ENCODE assay signal across 8 mouse cellular contexts in genomic region chr14:55618486-55619195, GRCm38 (mm10). TPM values are rescaled to one million over a fixed set of nuclear protein-coding genes. Genes with fewer than 3 reads are reported as not detected.
DNase-seq lines count a peak whose midpoint lies in the region; ATAC-seq and TF ChIP-seq lines count a peak whose summit lies in the region.

No protein-coding gene starts in this region.

- H3K27ac ChIP-seq in cerebellum, adult 2 months (ENCODE audit: insufficient read depth, low read length) = peak overlapping the region; percentile 53
- no peak overlapping the region for H3K27ac ChIP-seq in limb, embryonic 15.5 days
- no peak overlapping the region for H3K27ac ChIP-seq in stomach, embryonic 14.5 days (ENCODE audit: low read length)

- H3K9ac ChIP-seq in limb, embryonic 15.5 days = no peak overlapping the region
- H3K9ac ChIP-seq in stomach, embryonic 14.5 days (replicated peaks; ENCODE audit: low read depth, low read length) = 0 out of 2 replicates have a peak overlapping the region, but pooled peaks have one; percentile 18

- peaks cover 4% of the 10 kb centered on the region; the same call in 1 of the 2 replicates for H3K4me1 ChIP-seq in cerebellum, adult 2 months (ENCODE audit: control insufficient read depth, insufficient read depth, low read length)
- peaks cover 6% of the 10 kb centered on the region; the same call in 1 of the 2 replicates for H3K4me1 ChIP-seq in limb, embryonic 15.5 days
- no peaks in the 10 kb centered on the region for H3K4me1 ChIP-seq in stomach, embryonic 14.5 days (ENCODE audit: control insufficient read depth, insufficient read depth, low read length)

- 24% methylated on average over 22 of the region's 22 CpGs for WGBS in cerebellum, adult 2 months
- WGBS in limb, embryonic 15.5 days = 44% methylated on average over 22 of the region's 22 CpGs
- WGBS in stomach, embryonic 14.5 days = 36% methylated on average over 22 of the region's 22 CpGs

- H3K36me3 ChIP-seq in limb, embryonic 15.5 days = 0 out of 2 replicates have a peak, but pooled peaks cover 5% of the 10 kb centered on the region
- no peaks in the 10 kb centered on the region; the same call in 1 of the 2 replicates for H3K36me3 ChIP-seq in stomach, embryonic 14.5 days (ENCODE audit: control insufficient read depth, insufficient read depth, low read length)

- TF ChIP-seq CTCF in cerebellum, adult 2 months (IDR thresholded peaks at IDR 0.05; ENCODE audit: borderline replicate concordance, insufficient read depth, low read depth, low read length) = no peak

- no peak for TF ChIP-seq POLR2A in cerebellum, adult 2 months (IDR thresholded peaks at IDR 0.05; ENCODE audit: borderline replicate concordance, insufficient read depth, low read length)

- no peak for ATAC-seq in cerebellum, adult (ENCODE audit: insufficient number of reproducible peaks, low FRiP score, low TSS enrichment)
- peak; percentile 60 for ATAC-seq in erythroid progenitor cell, adult 5-6 weeks (replicated peaks; ENCODE audit: low FRiP score, poor library complexity, severe bottlenecking)
- ATAC-seq in limb, embryonic 15.5 days (ENCODE audit: insufficient number of reproducible peaks, low FRiP score, low TSS enrichment, low read depth) = no peak
- 0 out of 2 replicates have a peak, but pooled peaks have one; percentile 47 for ATAC-seq in stomach, embryonic 14.5 days (ENCODE audit: insufficient number of reproducible peaks, insufficient read depth, low FRiP score, low read depth)

- DNase-seq in cerebellum, adult 2 months = peak; percentile 44 to 53
- DNase-seq in CD4-positive, CD25-positive, alpha-beta regulatory T cell, adult 2 months (ENCODE audit: low read depth, low spot score) = peak; percentile 33
- no peak for DNase-seq in embryo, embryonic 10 days (ENCODE audit: low spot score)
- no peak for DNase-seq in right cerebral cortex, adult 18-20 months

- peak overlapping the region; percentile 58 for H3K4me3 ChIP-seq in cerebellum, adult 2 months (replicated peaks; ENCODE audit: insufficient read depth, low read depth, low read length)
- peak overlapping the region; percentile 20 for H3K4me3 ChIP-seq in limb, embryonic 15.5 days
- peak overlapping the region; percentile 24 for H3K4me3 ChIP-seq in stomach, embryonic 14.5 days (ENCODE audit: low read depth, low read length)

- H3K9me3 ChIP-seq in limb, embryonic 15.5 days = no peaks in the 10 kb centered on the region
- no peaks in the 10 kb centered on the region for H3K9me3 ChIP-seq in stomach, embryonic 14.5 days (ENCODE audit: control insufficient read depth, low read depth, low read length)

- no peaks in the 10 kb centered on the region for H3K27me3 ChIP-seq in cerebellum, adult 2 months (ENCODE audit: control insufficient read depth, insufficient read depth, low read length)
- no peaks in the 10 kb centered on the region for H3K27me3 ChIP-seq in limb, embryonic 15.5 days
- H3K27me3 ChIP-seq in stomach, embryonic 14.5 days (ENCODE audit: control insufficient read depth, insufficient read depth, low read length) = no peaks in the 10 kb centered on the region

- H3K4me2 ChIP-seq in limb, embryonic 15.5 days = peak overlapping the region; percentile 37
- H3K4me2 ChIP-seq in stomach, embryonic 14.5 days (replicated peaks; ENCODE audit: low read depth, low read length) = peak overlapping the region; percentile 39

RNA-seq across cellular contexts. Expression of gene Rec8, which starts 0.8 kb away (rescaled TPM):
- polyA plus RNA-seq in cerebellum, adult 2 months (2012; rRNA removed) = 71.2 and 79.1 TPM in 2 replicates
- total RNA-seq in erythroid progenitor cell, adult 5-6 weeks (2015; ENCODE audit: low replicate concordance) = 6.5 TPM in 1 of 2 replicates, not detected in the other
- 1.4 and 7.7 TPM in 2 replicates for total RNA-seq in erythroid progenitor cell, adult 5-6 weeks (2017; ENCODE audit: low replicate concordance)
- polyA plus RNA-seq in limb, embryonic 15.5 days (2015; fragmentation: Nextera tagmentation; extraction: Ambion mirVana) = 3.3 TPM in 2 replicates
- 7.1 and 10.9 TPM in 2 replicates for polyA plus RNA-seq in stomach, embryonic 14.5 days (2014; fragmentation: Nextera tagmentation; extraction: Ambion mirVana)

RNA-seq across cellular contexts. Expression of gene Irf9, which starts 15.3 kb away (rescaled TPM):
- 18.4 and 20.3 TPM in 2 replicates for polyA plus RNA-seq in cerebellum, adult 2 months (2012; rRNA removed)
- 70.8 and 89.0 TPM in 2 replicates for total RNA-seq in erythroid progenitor cell, adult 5-6 weeks (2015; ENCODE audit: low replicate concordance)
- 87.4 and 106 TPM in 2 replicates for total RNA-seq in erythroid progenitor cell, adult 5-6 weeks (2017; ENCODE audit: low replicate concordance)
- polyA plus RNA-seq in limb, embryonic 15.5 days (2015; fragmentation: Nextera tagmentation; extraction: Ambion mirVana) = 13.2 and 13.7 TPM in 2 replicates
- 7.4 and 8.1 TPM in 2 replicates for polyA plus RNA-seq in stomach, embryonic 14.5 days (2014; fragmentation: Nextera tagmentation; extraction: Ambion mirVana)

RNA-seq across cellular contexts. Expression of gene Ipo4, which starts 17.1 kb away (rescaled TPM):
- 150 and 151 TPM in 2 replicates for polyA plus RNA-seq in cerebellum, adult 2 months (2012; rRNA removed)
- total RNA-seq in erythroid progenitor cell, adult 5-6 weeks (2015; ENCODE audit: low replicate concordance) = 29.9 and 46.5 TPM in 2 replicates
- total RNA-seq in erythroid progenitor cell, adult 5-6 weeks (2017; ENCODE audit: low replicate concordance) = 18.1 and 53.9 TPM in 2 replicates
- 107 and 125 TPM in 2 replicates for polyA plus RNA-seq in limb, embryonic 15.5 days (2015; fragmentation: Nextera tagmentation; extraction: Ambion mirVana)
- 93.6 and 105 TPM in 2 replicates for polyA plus RNA-seq in stomach, embryonic 14.5 days (2014; fragmentation: Nextera tagmentation; extraction: Ambion mirVana)

RNA-seq across cellular contexts. Expression of gene Gm49378, which starts 19.1 kb away (rescaled TPM):
- 4.9 and 5.6 TPM in 2 replicates for polyA plus RNA-seq in cerebellum, adult 2 months (2012; rRNA removed)
- 12.3 and 17.2 TPM in 2 replicates for total RNA-seq in erythroid progenitor cell, adult 5-6 weeks (2015; ENCODE audit: low replicate concordance)
- total RNA-seq in erythroid progenitor cell, adult 5-6 weeks (2017; ENCODE audit: low replicate concordance) = 3.5 and 7.0 TPM in 2 replicates
- 1.5 and 1.6 TPM in 2 replicates for polyA plus RNA-seq in limb, embryonic 15.5 days (2015; fragmentation: Nextera tagmentation; extraction: Ambion mirVana)
- 3.7 and 3.9 TPM in 2 replicates for polyA plus RNA-seq in stomach, embryonic 14.5 days (2014; fragmentation: Nextera tagmentation; extraction: Ambion mirVana)

RNA-seq across cellular contexts. Expression of gene Tm9sf1, which starts 25.0 kb away (rescaled TPM):
- 35.3 and 40.1 TPM in 2 replicates for polyA plus RNA-seq in cerebellum, adult 2 months (2012; rRNA removed)
- total RNA-seq in erythroid progenitor cell, adult 5-6 weeks (2015; ENCODE audit: low replicate concordance) = 39.8 and 58.4 TPM in 2 replicates
- 47.0 and 64.3 TPM in 2 replicates for total RNA-seq in erythroid progenitor cell, adult 5-6 weeks (2017; ENCODE audit: low replicate concordance)
- 115 and 124 TPM in 2 replicates for polyA plus RNA-seq in limb, embryonic 15.5 days (2015; fragmentation: Nextera tagmentation; extraction: Ambion mirVana)
- polyA plus RNA-seq in stomach, embryonic 14.5 days (2014; fragmentation: Nextera tagmentation; extraction: Ambion mirVana) = 109 and 112 TPM in 2 replicates

Comparison
In these comparisons a context has a peak if more than half of its experiments do, and no peak if none do; other contexts are left out.
1. DNase-seq: peak in cerebellum, adult 2 months (2 of 2) and CD4-positive, CD25-positive, alpha-beta regulatory T cell, adult 2 months (single experiment); none in embryo, embryonic 10 days (single experiment) and right cerebral cortex, adult 18-20 months (single experiment).
2. ATAC-seq: peak in erythroid progenitor cell, adult 5-6 weeks (single experiment) and stomach, embryonic 14.5 days (single experiment); none in cerebellum, adult (single experiment) and limb, embryonic 15.5 days (single experiment).
3. Peak in every context shown above with its lines, with median percentiles within 50 percentile points of each other: H3K4me3 ChIP-seq.